Mouse (Mus musculus): ENCODE data around the gene Ccsap. TPM values are rescaled to one million over a fixed set of nuclear protein-coding genes. Genes with fewer than 3 reads are reported as not detected.

Ccsap gene
- polyA plus RNA-seq, 1 experiment from 2014 or later, result 3.7 TPM

DNA sequence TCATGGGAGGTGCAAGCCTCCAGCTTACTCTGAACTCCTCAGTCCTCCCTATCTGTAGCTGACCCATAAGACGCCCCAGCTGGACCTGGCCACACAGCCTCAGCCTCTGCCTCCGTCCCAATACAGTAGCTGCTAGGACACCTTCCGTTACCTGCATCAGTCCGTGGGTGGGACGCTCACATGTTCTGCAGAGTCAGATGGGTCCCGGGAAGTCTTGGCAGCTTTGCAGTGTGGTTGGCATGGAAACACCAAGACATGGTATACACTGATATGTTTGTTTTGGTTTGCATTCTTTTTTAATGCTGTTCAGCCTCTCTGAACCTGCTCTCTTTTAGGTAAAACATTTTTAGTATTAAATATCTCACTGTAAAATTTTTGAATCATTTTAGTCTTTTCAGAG, 23.7 kb downstream of the Ccsap start:
- Histone ChIP-seq H3K4me2 (ENCODE audit: low read length) (no peak overlapping the region), H3K36me3 (ENCODE audit: control insufficient read depth, insufficient read depth, low read length) (peaks cover 51% of the 10 kb centered on the region), H3K27me3 (ENCODE audit: control insufficient read depth, insufficient read depth, low read length) (no peaks in the 10 kb centered on the region), H3K27ac (replicated peaks in 1 of 2; ENCODE audit: control insufficient read depth in 1 of 2, insufficient read depth in 1 of 2, low read depth in 2 of 2, low read length in 2 of 2) (no peak overlapping the region), H3K4me3 (ENCODE audit: control insufficient read depth in 1 of 2, insufficient read depth in 1 of 2, low read depth in 1 of 2, low read length in 2 of 2) (no peak overlapping the region), H3K9ac (ENCODE audit: low read length) (no peak overlapping the region), H3K9me3 (ENCODE audit: control insufficient read depth, low read length) (no peaks in the 10 kb centered on the region), H3K4me1 (ENCODE audit: control insufficient read depth in 2 of 2, insufficient read depth in 2 of 2, low read length in 2 of 2) (no peaks in the 10 kb centered on the region)
- no peak for ATAC-seq (ENCODE audit: insufficient number of reproducible peaks, insufficient read depth, low FRiP score, low read depth)
- 85% methylated on average over 6 of the region's 6 CpGs for WGBS

DNA sequence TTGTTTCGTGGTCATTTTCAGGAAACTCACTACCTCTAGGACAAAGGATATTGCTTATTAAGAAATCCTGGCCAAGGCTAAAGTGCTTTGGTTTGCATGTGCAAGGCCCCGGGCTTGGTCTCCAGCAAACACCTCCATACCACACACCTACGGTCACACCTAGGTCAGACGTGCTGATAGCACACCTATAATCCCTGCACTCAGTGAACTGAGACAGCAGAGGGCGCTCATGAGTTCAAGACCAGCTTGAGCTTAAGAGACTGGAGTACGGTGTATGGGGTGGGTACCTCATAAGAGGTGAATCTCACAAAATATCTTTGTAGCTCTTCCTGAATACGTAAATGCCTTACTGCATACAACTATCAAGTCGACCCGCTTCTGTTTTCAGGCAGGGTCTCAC, 24.6 kb downstream of the Ccsap start:
- Histone ChIP-seq H3K27me3 (ENCODE audit: control insufficient read depth, insufficient read depth, low read length) (no peaks in the 10 kb centered on the region), H3K4me2 (ENCODE audit: low read length) (no peak overlapping the region), H3K9me3 (ENCODE audit: control insufficient read depth, low read length) (no peaks in the 10 kb centered on the region), H3K36me3 (ENCODE audit: control insufficient read depth, insufficient read depth, low read length) (peaks cover 59% of the 10 kb centered on the region), H3K27ac (replicated peaks in 1 of 2; ENCODE audit: control insufficient read depth in 1 of 2, insufficient read depth in 1 of 2, low read depth in 2 of 2, low read length in 2 of 2) (no peak overlapping the region), H3K9ac (ENCODE audit: low read length) (no peak overlapping the region), H3K4me3 (ENCODE audit: control insufficient read depth in 1 of 2, insufficient read depth in 1 of 2, low read depth in 1 of 2, low read length in 2 of 2) (no peak overlapping the region), H3K4me1 (ENCODE audit: control insufficient read depth in 2 of 2, insufficient read depth in 2 of 2, low read length in 2 of 2) (no peaks in the 10 kb centered on the region)
- WGBS, result 50% methylated on average over 9 of the region's 9 CpGs
- ATAC-seq (ENCODE audit: insufficient number of reproducible peaks, insufficient read depth, low FRiP score, low read depth), result no peak

DNA sequence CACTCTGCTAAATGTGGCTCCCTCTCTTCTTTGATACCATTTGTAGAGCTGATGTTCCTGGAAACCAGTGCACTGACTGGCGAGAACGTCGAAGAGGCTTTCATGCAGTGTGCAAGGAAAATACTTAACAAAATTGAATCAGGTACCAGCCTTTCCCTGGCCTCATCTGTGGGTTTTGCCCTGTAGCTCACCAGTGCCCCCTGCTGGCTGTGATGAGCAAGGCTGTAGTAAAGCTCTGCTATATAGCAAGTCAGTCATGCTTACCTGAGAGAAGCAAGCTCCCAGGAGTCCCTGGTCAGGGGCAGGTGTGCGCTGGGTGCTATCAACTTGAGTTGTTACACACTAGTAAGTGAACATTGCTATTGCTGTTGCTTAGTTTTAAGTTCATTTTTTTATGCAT, 27.3 kb downstream of the Ccsap start:
- no peaks in the 10 kb centered on the region for H3K4me1 ChIP-seq (ENCODE audit: control insufficient read depth in 2 of 2, insufficient read depth in 2 of 2, low read length in 2 of 2)
- H3K9ac ChIP-seq (ENCODE audit: low read length), result no peak overlapping the region
- H3K27me3 ChIP-seq (ENCODE audit: control insufficient read depth, insufficient read depth, low read length), result no peaks in the 10 kb centered on the region
- no peak overlapping the region for H3K27ac ChIP-seq (replicated peaks in 1 of 2; ENCODE audit: control insufficient read depth in 1 of 2, insufficient read depth in 1 of 2, low read depth in 2 of 2, low read length in 2 of 2)
- 96% methylated on average over 4 of the region's 4 CpGs for WGBS
- H3K4me2 ChIP-seq (ENCODE audit: low read length), result no peak overlapping the region
- H3K36me3 ChIP-seq (ENCODE audit: control insufficient read depth, insufficient read depth, low read length), result peaks cover 86% of the 10 kb centered on the region
- H3K9me3 ChIP-seq (ENCODE audit: control insufficient read depth, low read length), result no peaks in the 10 kb centered on the region
- H3K4me3 ChIP-seq (ENCODE audit: control insufficient read depth in 1 of 2, insufficient read depth in 1 of 2, low read depth in 1 of 2, low read length in 2 of 2), result no peak overlapping the region
- ATAC-seq (ENCODE audit: insufficient number of reproducible peaks, insufficient read depth, low FRiP score, low read depth), result no peak

DNA sequence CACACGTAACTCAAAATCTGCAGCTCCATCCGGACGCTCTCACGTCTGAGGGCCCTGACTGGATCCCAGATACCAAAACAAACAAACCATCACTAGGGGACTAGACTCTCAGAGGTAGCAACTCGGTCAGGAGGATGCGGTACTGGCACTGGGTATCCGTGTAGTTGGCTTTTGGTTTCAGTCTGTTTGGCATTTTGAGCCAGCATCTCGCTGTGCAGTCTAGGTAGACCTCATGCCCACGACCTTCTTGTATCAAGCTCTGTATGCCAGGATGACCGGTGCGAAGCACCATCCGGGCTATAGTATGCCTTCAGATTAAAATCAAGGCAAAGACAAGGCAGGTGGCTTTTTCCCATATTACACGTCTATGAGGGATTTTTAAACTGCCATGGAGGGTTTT, 32.5 kb downstream of the Ccsap start:
- Histone ChIP-seq H3K27ac (replicated peaks in 1 of 2; ENCODE audit: control insufficient read depth in 1 of 2, insufficient read depth in 1 of 2, low read depth in 2 of 2, low read length in 2 of 2) (no peak overlapping the region), H3K36me3 (ENCODE audit: control insufficient read depth, insufficient read depth, low read length) (peaks cover 82% of the 10 kb centered on the region), H3K4me2 (ENCODE audit: low read length) (no peak overlapping the region), H3K9ac (ENCODE audit: low read length) (no peak overlapping the region), H3K4me3 (ENCODE audit: control insufficient read depth in 1 of 2, insufficient read depth in 1 of 2, low read depth in 1 of 2, low read length in 2 of 2) (no peak overlapping the region), H3K27me3 (ENCODE audit: control insufficient read depth, insufficient read depth, low read length) (no peaks in the 10 kb centered on the region), H3K9me3 (ENCODE audit: control insufficient read depth, low read length) (peaks cover 4% of the 10 kb centered on the region; the same call in 1 of the 2 replicates), H3K4me1 (ENCODE audit: control insufficient read depth in 2 of 2, insufficient read depth in 2 of 2, low read length in 2 of 2) (no peaks in the 10 kb centered on the region)
- no peak for ATAC-seq (ENCODE audit: insufficient number of reproducible peaks, insufficient read depth, low FRiP score, low read depth)
- 87% methylated on average over 13 of the region's 13 CpGs for WGBS

DNA sequence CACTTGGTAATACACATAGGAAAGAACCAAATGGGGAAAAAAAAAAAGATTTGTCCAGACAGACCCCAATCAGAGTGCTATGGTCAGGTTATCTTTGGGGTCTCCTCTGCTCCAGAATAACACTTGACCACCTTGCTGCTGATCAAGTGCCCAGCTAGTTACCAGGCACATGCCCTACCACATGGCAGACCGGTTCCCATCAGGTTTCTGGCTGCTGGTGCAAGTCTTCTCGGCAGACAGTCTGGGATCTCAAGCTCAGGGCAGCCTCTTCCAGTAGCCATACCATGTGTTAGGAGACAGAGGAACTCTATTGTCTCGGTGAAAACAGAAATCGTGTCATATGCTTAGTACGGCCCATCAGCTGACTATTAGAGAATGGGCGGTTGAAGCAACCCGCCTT, 33.3 kb downstream of the Ccsap start:
- no peak for ATAC-seq (ENCODE audit: insufficient number of reproducible peaks, insufficient read depth, low FRiP score, low read depth)
- H3K36me3 ChIP-seq (ENCODE audit: control insufficient read depth, insufficient read depth, low read length), result peaks cover 75% of the 10 kb centered on the region
- no peak overlapping the region for H3K27ac ChIP-seq (replicated peaks in 1 of 2; ENCODE audit: control insufficient read depth in 1 of 2, insufficient read depth in 1 of 2, low read depth in 2 of 2, low read length in 2 of 2)
- H3K9ac ChIP-seq (ENCODE audit: low read length), result no peak overlapping the region
- no peaks in the 10 kb centered on the region for H3K4me1 ChIP-seq (ENCODE audit: control insufficient read depth in 2 of 2, insufficient read depth in 2 of 2, low read length in 2 of 2)
- no peak overlapping the region for H3K4me2 ChIP-seq (ENCODE audit: low read length)
- 87% methylated on average over 7 of the region's 7 CpGs for WGBS
- peaks cover 4% of the 10 kb centered on the region; the same call in 1 of the 2 replicates for H3K9me3 ChIP-seq (ENCODE audit: control insufficient read depth, low read length)
- no peak overlapping the region for H3K4me3 ChIP-seq (ENCODE audit: control insufficient read depth in 1 of 2, insufficient read depth in 1 of 2, low read depth in 1 of 2, low read length in 2 of 2)
- H3K27me3 ChIP-seq (ENCODE audit: control insufficient read depth, insufficient read depth, low read length), result no peaks in the 10 kb centered on the region

DNA sequence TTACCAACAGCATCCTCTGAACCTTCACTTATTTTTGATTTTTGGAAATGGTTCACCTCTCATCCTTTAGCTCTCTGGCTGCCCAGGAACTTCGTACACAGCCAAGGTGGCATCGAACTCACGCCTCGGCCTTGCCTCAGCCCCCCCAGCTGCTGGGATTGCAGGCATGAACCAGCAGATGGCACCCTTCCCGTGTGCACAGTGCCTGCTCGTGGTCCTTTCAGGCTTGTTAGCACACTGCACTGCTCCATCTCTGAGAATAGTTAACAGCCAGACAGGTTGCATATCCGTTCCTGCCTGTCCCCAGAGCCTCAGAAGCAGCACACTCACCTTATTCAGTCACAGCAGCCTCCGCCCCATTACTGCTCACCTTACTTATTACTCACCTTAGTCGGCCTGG, 34.0 kb downstream of the Ccsap start:
- 66% methylated on average over 9 of the region's 9 CpGs for WGBS
- no peak for ATAC-seq (ENCODE audit: insufficient number of reproducible peaks, insufficient read depth, low FRiP score, low read depth)
- Histone ChIP-seq H3K36me3 (ENCODE audit: control insufficient read depth, insufficient read depth, low read length) (peaks cover 72% of the 10 kb centered on the region), H3K9me3 (ENCODE audit: control insufficient read depth, low read length) (peaks cover 4% of the 10 kb centered on the region; the same call in 1 of the 2 replicates), H3K27ac (replicated peaks in 1 of 2; ENCODE audit: control insufficient read depth in 1 of 2, insufficient read depth in 1 of 2, low read depth in 2 of 2, low read length in 2 of 2) (no peak overlapping the region), H3K27me3 (ENCODE audit: control insufficient read depth, insufficient read depth, low read length) (no peaks in the 10 kb centered on the region), H3K4me1 (ENCODE audit: control insufficient read depth in 2 of 2, insufficient read depth in 2 of 2, low read length in 2 of 2) (no peaks in the 10 kb centered on the region), H3K4me3 (ENCODE audit: control insufficient read depth in 1 of 2, insufficient read depth in 1 of 2, low read depth in 1 of 2, low read length in 2 of 2) (no peak overlapping the region), H3K9ac (ENCODE audit: low read length) (no peak overlapping the region), H3K4me2 (ENCODE audit: low read length) (no peak overlapping the region)

DNA sequence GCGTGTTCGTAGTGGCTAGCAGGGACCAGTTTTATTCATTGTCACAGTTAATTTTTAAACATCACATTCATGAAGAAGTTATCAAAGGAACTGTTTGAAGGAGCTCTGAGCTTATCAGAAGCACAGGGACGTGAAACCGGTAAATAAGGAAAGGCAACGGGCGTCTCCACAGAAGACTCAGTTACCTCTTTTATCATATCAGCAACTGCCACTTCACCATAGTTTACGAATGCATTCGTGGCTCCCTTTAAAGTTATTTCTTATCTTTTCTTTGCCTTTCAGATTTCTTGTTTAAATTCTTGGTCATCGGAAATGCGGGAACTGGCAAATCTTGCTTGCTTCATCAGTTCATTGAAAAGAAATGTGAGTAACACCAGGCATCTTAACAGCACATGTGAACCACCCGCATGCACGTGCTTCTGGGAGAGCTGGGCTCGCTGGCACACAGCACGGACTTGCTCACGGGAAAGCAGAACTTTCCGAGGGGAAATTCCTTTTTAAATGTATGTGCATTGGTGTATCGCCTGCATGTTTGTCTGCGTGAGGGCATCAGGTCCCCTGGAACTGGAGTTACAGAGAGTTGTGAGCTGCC, 36.4 kb downstream of the Ccsap start:
- Histone ChIP-seq H3K4me2 (ENCODE audit: low read length) (no peak overlapping the region), H3K4me1 (ENCODE audit: control insufficient read depth in 2 of 2, insufficient read depth in 2 of 2, low read length in 2 of 2) (no peaks in the 10 kb centered on the region), H3K9me3 (ENCODE audit: control insufficient read depth, low read length) (peaks cover 4% of the 10 kb centered on the region; the same call in 1 of the 2 replicates), H3K36me3 (ENCODE audit: control insufficient read depth, insufficient read depth, low read length) (peaks cover 48% of the 10 kb centered on the region), H3K4me3 (ENCODE audit: control insufficient read depth in 1 of 2, insufficient read depth in 1 of 2, low read depth in 1 of 2, low read length in 2 of 2) (no peak overlapping the region), H3K9ac (ENCODE audit: low read length) (no peak overlapping the region), H3K27ac (replicated peaks in 1 of 2; ENCODE audit: control insufficient read depth in 1 of 2, insufficient read depth in 1 of 2, low read depth in 2 of 2, low read length in 2 of 2) (no peak overlapping the region), H3K27me3 (ENCODE audit: control insufficient read depth, insufficient read depth, low read length) (no peaks in the 10 kb centered on the region)
- ATAC-seq (ENCODE audit: insufficient number of reproducible peaks, insufficient read depth, low FRiP score, low read depth), result no peak
- WGBS, result 71% methylated on average over 18 of the region's 18 CpGs

DNA sequence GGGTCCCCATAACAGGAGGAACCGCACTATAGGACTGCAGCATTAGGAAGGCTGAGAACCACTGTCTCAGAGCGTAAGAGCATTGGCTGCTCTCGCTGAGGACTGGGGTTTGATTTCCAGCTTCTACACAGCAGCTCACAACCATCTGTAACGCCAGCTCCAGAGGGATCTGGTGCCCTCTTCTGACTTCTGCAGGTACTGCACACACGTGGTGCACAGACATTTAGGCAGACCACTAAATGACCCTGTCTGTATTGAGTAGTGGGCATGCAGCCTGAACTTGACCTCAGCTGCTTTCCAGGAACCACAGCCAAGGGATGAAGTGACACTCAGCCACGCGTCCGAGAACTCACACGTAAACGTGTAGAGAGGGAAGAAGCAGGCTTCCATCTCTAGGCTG, 36.9 kb downstream of the Ccsap start:
- no peak overlapping the region for H3K4me2 ChIP-seq (ENCODE audit: low read length)
- peaks cover 43% of the 10 kb centered on the region for H3K36me3 ChIP-seq (ENCODE audit: control insufficient read depth, insufficient read depth, low read length)
- H3K9me3 ChIP-seq (ENCODE audit: control insufficient read depth, low read length), result peaks cover 4% of the 10 kb centered on the region; the same call in 1 of the 2 replicates
- H3K27ac ChIP-seq (replicated peaks in 1 of 2; ENCODE audit: control insufficient read depth in 1 of 2, insufficient read depth in 1 of 2, low read depth in 2 of 2, low read length in 2 of 2), result no peak overlapping the region
- H3K4me3 ChIP-seq (ENCODE audit: control insufficient read depth in 1 of 2, insufficient read depth in 1 of 2, low read depth in 1 of 2, low read length in 2 of 2), result no peak overlapping the region
- 94% methylated on average over 10 of the region's 10 CpGs for WGBS
- no peak for ATAC-seq (ENCODE audit: insufficient number of reproducible peaks, insufficient read depth, low FRiP score, low read depth)
- no peak overlapping the region for H3K9ac ChIP-seq (ENCODE audit: low read length)
- H3K4me1 ChIP-seq (ENCODE audit: control insufficient read depth in 2 of 2, insufficient read depth in 2 of 2, low read length in 2 of 2), result no peaks in the 10 kb centered on the region
- H3K27me3 ChIP-seq (ENCODE audit: control insufficient read depth, insufficient read depth, low read length), result no peaks in the 10 kb centered on the region

All from heart, embryonic 14.5 days (tissue).